Mouse (Mus musculus): ENCODE data around the gene Fars2. TPM values are rescaled to one million over a fixed set of nuclear protein-coding genes. Genes with fewer than 3 reads are reported as not detected.

The Fars2 gene
- polyA plus RNA-seq, 1 experiment from 2014 or later: 31.7 TPM

- no peaks in the 10 kb centered on the region for H3K4me1 ChIP-seq (ENCODE audit: control insufficient read depth, insufficient read depth, low read length)
- no peak overlapping the region for H3K9ac ChIP-seq (ENCODE audit: low read depth, low read length)
- WGBS: 84% methylated on average over 5 of the region's 5 CpGs
- no peaks in the 10 kb centered on the region for H3K36me3 ChIP-seq (ENCODE audit: control insufficient read depth, insufficient read depth, low read length)
- no peak overlapping the region for H3K27ac ChIP-seq (ENCODE audit: low read depth, low read length)
- no peaks in the 10 kb centered on the region for H3K27me3 ChIP-seq (ENCODE audit: control insufficient read depth, insufficient read depth, low read length)
- H3K4me3 ChIP-seq (ENCODE audit: low read length): no peak overlapping the region
- ATAC-seq (ENCODE audit: low FRiP score, low TSS enrichment): no peak
- no peak overlapping the region for H3K4me2 ChIP-seq (replicated peaks; ENCODE audit: low read depth, low read length)
- H3K9me3 ChIP-seq (ENCODE audit: control insufficient read depth, low read length): no peaks in the 10 kb centered on the region
These were observed 14.2 kb downstream of the Fars2 start for GRCm38 (mm10) chr13:36131401-36131800.

DNA sequence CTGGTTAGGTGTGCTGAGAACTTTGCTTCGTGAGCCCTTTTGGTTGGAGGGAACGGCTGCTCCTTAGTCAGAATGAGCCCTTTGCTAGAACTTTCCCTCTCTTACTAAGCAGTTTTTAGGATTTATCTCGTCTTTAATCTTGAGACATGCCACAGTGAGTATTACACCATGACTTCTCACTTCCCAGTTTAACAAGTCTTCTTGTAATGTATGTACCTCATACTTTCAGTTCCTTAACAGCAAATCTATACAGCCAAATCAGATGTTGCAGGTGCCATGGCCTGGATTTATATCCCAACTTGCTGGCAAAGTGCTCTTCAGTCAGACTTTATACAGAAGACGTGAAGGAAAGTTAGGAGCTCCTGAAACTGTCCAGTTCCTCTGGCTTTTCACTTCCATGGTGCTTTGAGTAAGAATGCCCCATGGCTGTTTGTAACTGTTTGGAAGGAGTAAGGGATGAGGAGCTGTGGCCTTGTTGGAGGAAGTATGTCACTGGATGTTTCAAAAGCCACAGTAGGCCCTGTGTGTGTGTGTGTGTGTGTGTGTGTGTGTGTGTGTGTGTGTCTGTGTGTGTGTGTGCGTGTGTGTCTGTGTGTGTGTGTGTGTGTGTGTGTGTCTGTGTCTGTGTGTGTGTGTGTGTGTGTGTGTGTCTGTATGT, 14.9 kb downstream of the Fars2 start:
- WGBS: 90% methylated on average over 4 of the region's 5 CpGs
- Histone ChIP-seq H3K9ac (ENCODE audit: low read depth, low read length) (no peak overlapping the region), H3K4me3 (ENCODE audit: low read length) (no peak overlapping the region)

DNA sequence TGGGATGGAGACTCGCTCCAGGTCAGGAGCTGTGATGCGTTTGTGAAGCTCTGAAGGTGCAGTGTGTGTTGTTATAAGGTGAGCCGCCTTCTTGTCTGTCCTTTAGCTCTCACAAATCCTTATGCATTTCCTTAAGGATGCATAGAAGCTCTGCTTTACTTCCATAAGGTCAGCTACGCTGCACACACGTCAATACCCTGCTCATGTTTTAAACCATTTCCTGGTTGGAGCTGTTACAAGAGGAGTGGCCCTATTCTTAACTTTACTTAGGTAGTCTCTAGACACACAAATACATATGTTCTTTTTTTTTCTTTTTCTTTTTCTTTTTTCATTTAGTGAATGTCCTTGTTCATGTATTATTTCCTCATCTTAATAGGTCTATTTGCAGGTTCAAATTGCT, 22.5 kb downstream of the Fars2 start:
- whole genome bisulfite sequencing: 74% methylated on average over 5 of the region's 5 CpGs

More for the DNA sequence above, 14.9 kb downstream of the Fars2 start:
- Histone ChIP-seq H3K4me2 (replicated peaks; ENCODE audit: low read depth, low read length) (no peak overlapping the region), H3K27ac (ENCODE audit: low read depth, low read length) (no peak overlapping the region), H3K4me1 (ENCODE audit: control insufficient read depth, insufficient read depth, low read length) (no peaks in the 10 kb centered on the region), H3K9me3 (ENCODE audit: control insufficient read depth, low read length) (no peaks in the 10 kb centered on the region), H3K36me3 (ENCODE audit: control insufficient read depth, insufficient read depth, low read length) (no peaks in the 10 kb centered on the region), H3K27me3 (ENCODE audit: control insufficient read depth, insufficient read depth, low read length) (no peaks in the 10 kb centered on the region)
- ATAC-seq (ENCODE audit: low FRiP score, low TSS enrichment): no peak

GRCm38 (mm10) chr13:36140247-36141016, 23.2 kb downstream of the Fars2 start:
- 72% methylated on average over 5 of the region's 5 CpGs for WGBS
- no peak overlapping the region for H3K4me3 ChIP-seq (ENCODE audit: low read length)
- H3K27me3 ChIP-seq (ENCODE audit: control insufficient read depth, insufficient read depth, low read length): no peaks in the 10 kb centered on the region
- H3K4me2 ChIP-seq (replicated peaks; ENCODE audit: low read depth, low read length): no peak overlapping the region
- no peaks in the 10 kb centered on the region for H3K9me3 ChIP-seq (ENCODE audit: control insufficient read depth, low read length)
- H3K9ac ChIP-seq (ENCODE audit: low read depth, low read length): no peak overlapping the region
- no peak overlapping the region for H3K27ac ChIP-seq (ENCODE audit: low read depth, low read length)
- no peaks in the 10 kb centered on the region for H3K36me3 ChIP-seq (ENCODE audit: control insufficient read depth, insufficient read depth, low read length)
- no peak for ATAC-seq (ENCODE audit: low FRiP score, low TSS enrichment)
- peaks cover 4% of the 10 kb centered on the region; the same call in 1 of the 2 replicates for H3K4me1 ChIP-seq (ENCODE audit: control insufficient read depth, insufficient read depth, low read length)

More for the DNA sequence above, 22.5 kb downstream of the Fars2 start:
- no peaks in the 10 kb centered on the region for H3K36me3 ChIP-seq (ENCODE audit: control insufficient read depth, insufficient read depth, low read length)
- no peaks in the 10 kb centered on the region for H3K9me3 ChIP-seq (ENCODE audit: control insufficient read depth, low read length)
- peaks cover 4% of the 10 kb centered on the region; the same call in 1 of the 2 replicates for H3K4me1 ChIP-seq (ENCODE audit: control insufficient read depth, insufficient read depth, low read length)
- no peak overlapping the region for H3K27ac ChIP-seq (ENCODE audit: low read depth, low read length)
- H3K27me3 ChIP-seq (ENCODE audit: control insufficient read depth, insufficient read depth, low read length): no peaks in the 10 kb centered on the region
- no peak overlapping the region for H3K9ac ChIP-seq (ENCODE audit: low read depth, low read length)
- no peak overlapping the region for H3K4me3 ChIP-seq (ENCODE audit: low read length)
- H3K4me2 ChIP-seq (replicated peaks; ENCODE audit: low read depth, low read length): no peak overlapping the region
- ATAC-seq (ENCODE audit: low FRiP score, low TSS enrichment): no peak

DNA sequence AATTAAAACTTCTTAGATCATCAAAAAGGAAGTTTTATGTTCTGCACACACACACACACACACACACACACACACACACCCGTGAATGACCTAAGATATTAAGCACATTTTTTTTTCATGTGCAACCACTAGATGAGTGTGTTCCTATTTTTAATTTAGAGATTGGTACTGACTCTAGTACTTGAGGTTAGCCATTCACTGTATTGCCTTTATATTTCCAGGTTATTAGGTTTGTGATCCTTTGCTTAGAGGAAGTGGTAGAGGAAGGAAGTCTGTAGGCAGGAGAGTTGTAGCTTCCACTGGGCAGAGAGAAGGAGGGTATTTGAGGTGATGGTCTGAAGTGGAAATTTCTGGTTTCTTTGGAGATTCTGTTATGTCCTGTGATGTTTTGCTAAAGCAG, 28.4 kb downstream of the Fars2 start:
- Histone ChIP-seq H3K36me3 (ENCODE audit: control insufficient read depth, insufficient read depth, low read length) (no peaks in the 10 kb centered on the region), H3K9ac (ENCODE audit: low read depth, low read length) (no peak overlapping the region), H3K27ac (ENCODE audit: low read depth, low read length) (no peak overlapping the region), H3K4me3 (ENCODE audit: low read length) (no peak overlapping the region), H3K27me3 (ENCODE audit: control insufficient read depth, insufficient read depth, low read length) (no peaks in the 10 kb centered on the region), H3K4me2 (replicated peaks; ENCODE audit: low read depth, low read length) (no peak overlapping the region), H3K9me3 (ENCODE audit: control insufficient read depth, low read length) (no peaks in the 10 kb centered on the region), H3K4me1 (ENCODE audit: control insufficient read depth, insufficient read depth, low read length) (no peaks in the 10 kb centered on the region)
- no peak for ATAC-seq (ENCODE audit: low FRiP score, low TSS enrichment)
- 74% methylated on average over 1 of the region's 1 CpGs for WGBS

DNA sequence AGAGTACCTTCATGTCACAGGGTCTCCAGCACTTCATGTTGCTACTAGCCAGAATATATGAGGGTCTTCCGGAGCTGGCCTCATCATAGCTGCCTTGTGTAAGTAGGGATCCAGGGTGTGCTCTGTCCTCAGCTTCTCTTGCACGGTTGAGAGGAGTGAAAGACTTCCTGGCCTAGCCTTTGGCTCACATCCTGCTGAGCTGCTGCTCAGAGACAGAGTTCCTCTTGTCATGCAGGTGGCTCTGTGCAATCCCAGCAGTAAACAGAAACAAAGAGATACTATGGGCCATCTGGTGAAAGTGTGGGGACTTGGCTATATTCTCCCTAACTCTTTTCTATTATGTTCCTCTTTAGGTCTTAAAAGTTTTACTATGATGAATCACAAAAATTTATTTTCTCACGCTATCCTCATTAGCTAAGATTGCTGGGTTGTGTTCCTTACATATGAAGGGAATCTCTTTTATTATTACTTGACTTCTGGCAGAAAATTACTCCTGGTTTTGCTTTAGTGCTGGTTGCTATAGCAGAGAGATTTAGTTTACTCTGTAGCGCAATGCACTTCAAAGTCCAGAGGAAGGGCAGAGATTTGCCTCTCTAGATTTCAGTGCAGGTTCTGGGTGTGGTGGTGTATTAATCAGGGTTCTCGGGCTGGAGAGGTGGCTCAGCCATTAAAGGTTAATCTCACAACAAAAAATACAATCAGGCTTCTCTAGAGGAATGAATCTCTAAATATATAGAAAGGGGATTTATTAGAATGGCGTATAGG, 32.1 kb downstream of the Fars2 start:
- Histone ChIP-seq H3K4me3 (ENCODE audit: low read length) (no peak overlapping the region), H3K27ac (ENCODE audit: low read depth, low read length) (no peak overlapping the region), H3K9ac (ENCODE audit: low read depth, low read length) (no peak overlapping the region), H3K27me3 (ENCODE audit: control insufficient read depth, insufficient read depth, low read length) (no peaks in the 10 kb centered on the region), H3K4me1 (ENCODE audit: control insufficient read depth, insufficient read depth, low read length) (no peaks in the 10 kb centered on the region), H3K36me3 (ENCODE audit: control insufficient read depth, insufficient read depth, low read length) (no peaks in the 10 kb centered on the region), H3K9me3 (ENCODE audit: control insufficient read depth, low read length) (no peaks in the 10 kb centered on the region), H3K4me2 (replicated peaks; ENCODE audit: low read depth, low read length) (no peak overlapping the region)
- 68% methylated on average over 6 of the region's 6 CpGs for WGBS
- no peak for ATAC-seq (ENCODE audit: low FRiP score, low TSS enrichment)

DNA sequence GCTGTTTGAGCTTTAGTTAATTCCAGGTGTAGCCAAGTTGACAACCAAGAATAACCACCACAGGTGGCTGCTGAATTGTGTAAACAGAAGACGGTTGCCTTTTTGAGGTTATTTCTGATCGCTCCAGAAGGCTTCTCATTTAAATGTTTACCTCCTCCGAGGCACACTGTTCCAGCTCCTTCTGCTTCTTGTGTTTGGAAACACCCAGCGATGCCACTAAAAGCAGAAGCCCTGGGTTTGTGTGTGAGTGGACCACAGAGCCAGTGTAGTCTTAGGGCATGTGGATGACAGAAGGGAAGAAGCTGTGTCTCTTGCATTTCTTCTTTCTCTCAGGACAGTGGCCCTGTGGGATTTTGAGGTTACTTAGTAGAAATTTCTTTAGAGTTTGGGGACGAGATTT, 33.1 kb downstream of the Fars2 start:
- Histone ChIP-seq H3K4me2 (replicated peaks; ENCODE audit: low read depth, low read length) (no peak overlapping the region), H3K9me3 (ENCODE audit: control insufficient read depth, low read length) (no peaks in the 10 kb centered on the region), H3K9ac (ENCODE audit: low read depth, low read length) (no peak overlapping the region), H3K4me3 (ENCODE audit: low read length) (no peak overlapping the region), H3K4me1 (ENCODE audit: control insufficient read depth, insufficient read depth, low read length) (no peaks in the 10 kb centered on the region), H3K36me3 (ENCODE audit: control insufficient read depth, insufficient read depth, low read length) (no peaks in the 10 kb centered on the region), H3K27ac (ENCODE audit: low read depth, low read length) (no peak overlapping the region), H3K27me3 (ENCODE audit: control insufficient read depth, insufficient read depth, low read length) (no peaks in the 10 kb centered on the region)
- WGBS: 83% methylated on average over 5 of the region's 5 CpGs
- no peak for ATAC-seq (ENCODE audit: low FRiP score, low TSS enrichment)

DNA sequence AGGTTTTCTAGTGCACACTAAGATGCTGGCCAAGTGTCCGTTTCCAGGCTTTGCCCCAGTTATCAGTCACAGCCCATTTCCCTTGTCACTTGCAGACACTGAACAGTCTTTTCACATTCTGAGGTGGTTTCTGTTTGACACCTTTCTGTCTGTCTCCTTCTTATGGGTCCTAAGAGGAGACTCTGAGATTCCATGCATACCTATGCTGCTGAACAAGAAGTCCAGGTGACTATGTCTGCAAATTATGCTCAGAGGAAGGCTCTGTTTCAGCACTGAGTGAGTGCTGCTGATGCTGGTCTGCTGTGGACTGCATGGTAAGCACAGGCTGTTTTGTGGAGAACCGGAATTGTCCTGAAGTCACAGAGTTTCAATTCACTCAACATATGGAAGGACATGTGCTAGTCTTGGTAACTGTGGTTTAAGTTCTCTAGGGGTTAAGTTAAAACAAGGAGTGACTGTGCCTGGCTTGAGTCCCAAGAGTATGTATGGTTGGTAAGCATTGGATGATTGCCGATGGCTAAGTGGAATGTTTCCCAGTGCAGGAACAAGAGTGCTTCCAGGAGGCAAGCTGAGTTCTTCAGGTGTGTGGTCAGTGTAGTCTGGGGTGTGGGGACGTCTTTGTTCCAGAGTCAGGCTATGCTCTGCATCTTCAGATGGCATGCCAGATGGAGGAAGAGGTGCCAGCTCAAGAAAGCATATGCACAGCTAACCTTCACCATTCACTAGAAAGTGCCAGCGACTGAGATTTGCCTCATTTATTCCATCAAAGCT, 35.7 kb downstream of the Fars2 start:
- ATAC-seq (ENCODE audit: low FRiP score, low TSS enrichment): no peak
- H3K4me2 ChIP-seq (replicated peaks; ENCODE audit: low read depth, low read length): no peak overlapping the region
- WGBS: 78% methylated on average over 5 of the region's 5 CpGs
- H3K9me3 ChIP-seq (ENCODE audit: control insufficient read depth, low read length): no peaks in the 10 kb centered on the region
- H3K27me3 ChIP-seq (ENCODE audit: control insufficient read depth, insufficient read depth, low read length): no peaks in the 10 kb centered on the region
- H3K9ac ChIP-seq (ENCODE audit: low read depth, low read length): no peak overlapping the region
- no peaks in the 10 kb centered on the region for H3K36me3 ChIP-seq (ENCODE audit: control insufficient read depth, insufficient read depth, low read length)
- no peak overlapping the region for H3K27ac ChIP-seq (ENCODE audit: low read depth, low read length)
- H3K4me3 ChIP-seq (ENCODE audit: low read length): no peak overlapping the region
- no peaks in the 10 kb centered on the region for H3K4me1 ChIP-seq (ENCODE audit: control insufficient read depth, insufficient read depth, low read length)
